Mouse (Mus musculus): ENCODE data around the gene Sun2. TPM values are rescaled to one million over a fixed set of nuclear protein-coding genes. Genes with fewer than 3 reads are reported as not detected.
A peak's percentile ranks its signal among the peaks of the same experiment; 100 is the strongest.

The Sun2 gene
- polyA plus RNA-seq, 1 experiment from 2014 or later, result 8.5 TPM

- H3K9ac ChIP-seq (replicated peaks; ENCODE audit: low read depth, low read length), result no peak overlapping the region
- H3K4me1 ChIP-seq (ENCODE audit: control insufficient read depth, insufficient read depth, low read length), result no peaks in the 10 kb centered on the region
- H3K4me2 ChIP-seq (ENCODE audit: low read depth, low read length), result no peak overlapping the region
- no peak overlapping the region for H3K27ac ChIP-seq (ENCODE audit: low read depth, low read length)
- ATAC-seq (ENCODE audit: low read depth), result no peak
- H3K27me3 ChIP-seq (ENCODE audit: control insufficient read depth, insufficient read depth, low read length), result no peaks in the 10 kb centered on the region
- H3K4me3 ChIP-seq (ENCODE audit: low read depth, low read length), result no peak overlapping the region
- 90% methylated on average over 8 of the region's 8 CpGs for WGBS
- no peaks in the 10 kb centered on the region for H3K9me3 ChIP-seq (ENCODE audit: control insufficient read depth, low read length)
- H3K36me3 ChIP-seq (ENCODE audit: control insufficient read depth, insufficient read depth, low read length), result no peaks in the 10 kb centered on the region
Measured at GRCm38 (mm10) chr15:79750266-79750665, 7.9 kb upstream of the Sun2 start.

DNA sequence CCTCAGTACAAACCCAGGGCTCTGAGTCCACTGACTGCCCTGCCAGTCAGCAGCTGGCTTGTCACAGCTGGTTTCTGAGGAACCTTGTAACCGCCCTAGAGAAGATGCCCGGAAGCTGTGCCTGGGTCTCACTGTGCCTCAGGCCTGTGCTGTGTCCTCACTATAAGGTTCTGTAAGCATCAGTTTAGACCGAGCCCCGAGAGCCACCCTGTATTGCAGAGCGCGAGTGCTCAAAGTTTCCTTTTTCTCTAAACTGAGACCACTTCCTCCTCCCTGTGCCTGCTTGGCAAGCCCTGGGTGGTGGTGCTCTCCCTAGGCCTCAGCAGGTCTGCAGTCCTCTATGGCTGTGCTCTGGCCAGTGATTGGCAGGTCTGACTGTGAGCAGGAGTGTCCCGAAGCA is 6.8 kb upstream of the Sun2 start:
- no peaks in the 10 kb centered on the region for H3K4me1 ChIP-seq (ENCODE audit: control insufficient read depth, insufficient read depth, low read length)
- no peak for ATAC-seq (ENCODE audit: low read depth)
- H3K27ac ChIP-seq (ENCODE audit: low read depth, low read length), result no peak overlapping the region
- 95% methylated on average over 7 of the region's 7 CpGs for WGBS
- no peaks in the 10 kb centered on the region for H3K9me3 ChIP-seq (ENCODE audit: control insufficient read depth, low read length)
- no peaks in the 10 kb centered on the region for H3K27me3 ChIP-seq (ENCODE audit: control insufficient read depth, insufficient read depth, low read length)
- H3K9ac ChIP-seq (replicated peaks; ENCODE audit: low read depth, low read length), result no peak overlapping the region
- H3K4me2 ChIP-seq (ENCODE audit: low read depth, low read length), result no peak overlapping the region
- no peaks in the 10 kb centered on the region for H3K36me3 ChIP-seq (ENCODE audit: control insufficient read depth, insufficient read depth, low read length)
- no peak overlapping the region for H3K4me3 ChIP-seq (ENCODE audit: low read depth, low read length)

GRCm38 (mm10) chr15:79747998-79748397 is 5.7 kb upstream of the Sun2 start:
- H3K4me2 ChIP-seq (ENCODE audit: low read depth, low read length), result no peak overlapping the region; the same call in 1 of the 2 replicates
- no peaks in the 10 kb centered on the region for H3K9me3 ChIP-seq (ENCODE audit: control insufficient read depth, low read length)
- ATAC-seq (ENCODE audit: low read depth), result no peak
- H3K36me3 ChIP-seq (ENCODE audit: control insufficient read depth, insufficient read depth, low read length), result no peaks in the 10 kb centered on the region
- no peak overlapping the region for H3K9ac ChIP-seq (replicated peaks; ENCODE audit: low read depth, low read length)
- no peaks in the 10 kb centered on the region for H3K27me3 ChIP-seq (ENCODE audit: control insufficient read depth, insufficient read depth, low read length)
- WGBS, result 62% methylated on average over 11 of the region's 11 CpGs
- no peaks in the 10 kb centered on the region for H3K4me1 ChIP-seq (ENCODE audit: control insufficient read depth, insufficient read depth, low read length)
- H3K4me3 ChIP-seq (ENCODE audit: low read depth, low read length), result no peak overlapping the region
- H3K27ac ChIP-seq (ENCODE audit: low read depth, low read length), result no peak overlapping the region

DNA sequence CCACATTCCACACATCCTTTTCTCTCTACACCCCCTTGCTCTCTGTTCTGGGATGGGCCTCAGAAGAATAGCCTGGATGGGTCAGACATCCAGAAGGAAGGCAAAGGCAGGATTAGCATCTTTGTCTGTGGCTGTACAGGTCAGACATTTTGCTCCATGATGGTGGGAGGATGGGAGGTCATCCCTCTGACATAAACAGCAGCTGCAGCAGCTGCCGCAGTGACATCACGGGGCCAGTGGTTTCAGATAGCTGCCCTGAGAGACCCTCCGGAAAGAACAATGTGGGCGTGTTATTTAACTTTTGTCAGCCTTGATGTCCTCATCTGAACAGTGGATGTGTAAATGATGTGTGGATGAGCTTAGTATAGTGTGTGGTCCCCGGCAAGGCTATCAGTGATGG is 3.5 kb upstream of the Sun2 start:
- Histone ChIP-seq H3K9me3 (ENCODE audit: control insufficient read depth, low read length) (no peaks in the 10 kb centered on the region), H3K4me1 (ENCODE audit: control insufficient read depth, insufficient read depth, low read length) (peaks cover 7% of the 10 kb centered on the region), H3K27ac (ENCODE audit: low read depth, low read length) (no peak overlapping the region), H3K36me3 (ENCODE audit: control insufficient read depth, insufficient read depth, low read length) (no peaks in the 10 kb centered on the region), H3K4me2 (ENCODE audit: low read depth, low read length) (no peak overlapping the region), H3K4me3 (ENCODE audit: low read depth, low read length) (no peak overlapping the region), H3K27me3 (ENCODE audit: control insufficient read depth, insufficient read depth, low read length) (no peaks in the 10 kb centered on the region), H3K9ac (replicated peaks; ENCODE audit: low read depth, low read length) (no peak overlapping the region)
- ATAC-seq (ENCODE audit: low read depth), result no peak
- WGBS, result 88% methylated on average over 5 of the region's 5 CpGs

DNA sequence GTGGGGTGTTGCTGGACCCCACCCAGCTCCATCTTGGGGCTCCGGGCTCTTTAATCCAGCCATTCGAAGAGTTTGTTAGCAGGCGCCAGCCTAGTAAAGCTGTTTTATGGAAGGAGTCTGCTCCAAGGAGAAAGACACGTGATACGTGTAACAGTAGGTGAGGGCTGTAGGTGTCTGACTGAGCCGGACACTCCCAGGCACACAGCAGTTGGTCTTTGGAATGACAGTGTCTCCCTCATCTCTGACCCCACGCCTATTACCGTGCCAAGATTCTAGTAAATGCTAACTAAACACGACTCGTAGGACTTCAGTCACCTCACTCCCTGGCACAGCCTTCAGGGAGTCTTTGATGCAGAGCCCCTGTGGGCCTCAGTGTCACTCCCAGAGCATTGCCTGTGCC is 3.0 kb upstream of the Sun2 start:
- H3K27me3 ChIP-seq (ENCODE audit: control insufficient read depth, insufficient read depth, low read length), result no peaks in the 10 kb centered on the region
- WGBS, result 88% methylated on average over 10 of the region's 10 CpGs
- H3K27ac ChIP-seq (ENCODE audit: low read depth, low read length), result no peak overlapping the region
- H3K9ac ChIP-seq (replicated peaks; ENCODE audit: low read depth, low read length), result no peak overlapping the region
- no peak overlapping the region for H3K4me2 ChIP-seq (ENCODE audit: low read depth, low read length)
- H3K4me1 ChIP-seq (ENCODE audit: control insufficient read depth, insufficient read depth, low read length), result peaks cover 13% of the 10 kb centered on the region
- no peak overlapping the region for H3K4me3 ChIP-seq (ENCODE audit: low read depth, low read length)
- no peak for ATAC-seq (ENCODE audit: low read depth)
- no peaks in the 10 kb centered on the region for H3K9me3 ChIP-seq (ENCODE audit: control insufficient read depth, low read length)
- H3K36me3 ChIP-seq (ENCODE audit: control insufficient read depth, insufficient read depth, low read length), result no peaks in the 10 kb centered on the region

DNA sequence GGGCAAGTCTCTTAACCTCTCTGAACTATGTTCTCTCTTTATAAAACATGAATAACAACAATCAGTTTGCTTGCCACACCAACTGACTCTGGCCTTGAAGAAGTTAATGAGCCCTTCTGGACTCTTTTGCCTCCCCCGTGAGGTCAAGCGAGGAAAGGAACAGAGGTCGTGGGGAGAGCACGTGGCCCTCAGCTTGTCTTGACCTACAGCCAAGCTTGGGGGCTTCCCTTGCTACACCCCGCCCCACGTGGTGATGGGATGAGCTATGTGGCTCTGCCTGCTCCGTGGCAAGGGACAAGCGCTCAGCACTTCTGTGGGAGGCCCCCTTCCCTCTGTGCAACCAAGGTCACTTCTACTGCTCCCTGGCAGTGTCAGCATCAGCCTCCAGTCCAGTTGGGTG is 2.4 kb upstream of the Sun2 start:
- Histone ChIP-seq H3K27me3 (ENCODE audit: control insufficient read depth, insufficient read depth, low read length) (no peaks in the 10 kb centered on the region), H3K4me3 (ENCODE audit: low read depth, low read length) (no peak overlapping the region), H3K4me1 (ENCODE audit: control insufficient read depth, insufficient read depth, low read length) (peaks cover 13% of the 10 kb centered on the region), H3K27ac (ENCODE audit: low read depth, low read length) (no peak overlapping the region), H3K9ac (replicated peaks; ENCODE audit: low read depth, low read length) (no peak overlapping the region), H3K9me3 (ENCODE audit: control insufficient read depth, low read length) (no peaks in the 10 kb centered on the region), H3K4me2 (ENCODE audit: low read depth, low read length) (no peak overlapping the region), H3K36me3 (ENCODE audit: control insufficient read depth, insufficient read depth, low read length) (no peaks in the 10 kb centered on the region)
- ATAC-seq (ENCODE audit: low read depth), result no peak
- WGBS, result 84% methylated on average over 8 of the region's 8 CpGs

- ATAC-seq (ENCODE audit: low read depth), result no peak
- no peaks in the 10 kb centered on the region for H3K9me3 ChIP-seq (ENCODE audit: control insufficient read depth, low read length)
- H3K36me3 ChIP-seq (ENCODE audit: control insufficient read depth, insufficient read depth, low read length), result 0 out of 2 replicates have a peak, but pooled peaks cover 1% of the 10 kb centered on the region
- peaks cover 13% of the 10 kb centered on the region for H3K4me1 ChIP-seq (ENCODE audit: control insufficient read depth, insufficient read depth, low read length)
- H3K4me3 ChIP-seq (ENCODE audit: low read depth, low read length), result no peak overlapping the region
- WGBS, result 96% methylated on average over 11 of the region's 11 CpGs
- no peak overlapping the region for H3K9ac ChIP-seq (replicated peaks; ENCODE audit: low read depth, low read length)
- H3K27ac ChIP-seq (ENCODE audit: low read depth, low read length), result no peak overlapping the region
- no peaks in the 10 kb centered on the region for H3K27me3 ChIP-seq (ENCODE audit: control insufficient read depth, insufficient read depth, low read length)
- H3K4me2 ChIP-seq (ENCODE audit: low read depth, low read length), result no peak overlapping the region
Measured at GRCm38 (mm10) chr15:79744001-79744400, 1.7 kb upstream of the Sun2 start.

- Histone ChIP-seq H3K9ac (replicated peaks; ENCODE audit: low read depth, low read length) (peak overlapping the region; percentile 91), H3K27me3 (ENCODE audit: control insufficient read depth, insufficient read depth, low read length) (no peaks in the 10 kb centered on the region), H3K4me2 (ENCODE audit: low read depth, low read length) (peak overlapping the region; percentile 86), H3K36me3 (ENCODE audit: control insufficient read depth, insufficient read depth, low read length) (peaks cover 15% of the 10 kb centered on the region), H3K4me3 (ENCODE audit: low read depth, low read length) (peak overlapping the region; percentile 95), H3K9me3 (ENCODE audit: control insufficient read depth, low read length) (no peaks in the 10 kb centered on the region), H3K27ac (ENCODE audit: low read depth, low read length) (0 out of 2 replicates have a peak overlapping the region, but pooled peaks have one; percentile 64), H3K4me1 (ENCODE audit: control insufficient read depth, insufficient read depth, low read length) (peaks cover 13% of the 10 kb centered on the region)
- 0% methylated on average over 23 of the region's 23 CpGs for WGBS
- no peak; the same call in 1 of the 2 replicates for ATAC-seq (ENCODE audit: low read depth)
Measured at GRCm38 (mm10) chr15:79742706-79743023, 329 bp upstream of the Sun2 start.

GRCm38 (mm10) chr15:79741173-79741858 is 1.0 kb downstream of the Sun2 start:
- no peaks in the 10 kb centered on the region for H3K9me3 ChIP-seq (ENCODE audit: control insufficient read depth, low read length)
- WGBS, result 33% methylated on average over 14 of the region's 14 CpGs
- H3K4me3 ChIP-seq (ENCODE audit: low read depth, low read length), result peak overlapping the region; percentile 95
- peak overlapping the region; percentile 91 for H3K9ac ChIP-seq (replicated peaks; ENCODE audit: low read depth, low read length)
- H3K4me2 ChIP-seq (ENCODE audit: low read depth, low read length), result peak overlapping the region; percentile 86
- peaks cover 13% of the 10 kb centered on the region for H3K4me1 ChIP-seq (ENCODE audit: control insufficient read depth, insufficient read depth, low read length)
- ATAC-seq (ENCODE audit: low read depth), result no peak
- H3K36me3 ChIP-seq (ENCODE audit: control insufficient read depth, insufficient read depth, low read length), result peaks cover 28% of the 10 kb centered on the region
- H3K27me3 ChIP-seq (ENCODE audit: control insufficient read depth, insufficient read depth, low read length), result no peaks in the 10 kb centered on the region
- H3K27ac ChIP-seq (ENCODE audit: low read depth, low read length), result no peak overlapping the region

Data from neural tube, embryonic 14.5 days (tissue).